Mouse (Mus musculus) ES-Bruce4 (cell line): ENCODE data around the gene Crhr2. TPM values are rescaled to one million over a fixed set of nuclear protein-coding genes. Genes with fewer than 3 reads are reported as not detected.

Experiments used
- H3K27ac ChIP-seq: 2 replicates; pipeline ENCODE4 v1.5.1; 2012; ENCODE audit warnings: low read length, inconsistent platforms; ENCODE audit not compliant: insufficient read depth
- H3K27me3 ChIP-seq: 2 replicates; pipeline ENCODE4 v1.6.1; 2012; ENCODE audit warnings: mild to moderate bottlenecking, low read length, inconsistent platforms; ENCODE audit not compliant: control insufficient read depth, poor library complexity, insufficient read depth, severe bottlenecking
- H3K36me3 ChIP-seq: 2 replicates; pipeline ENCODE4 v1.6.1; 2012; ENCODE audit warnings: inconsistent platforms, mild to moderate bottlenecking, low read length, moderate library complexity; ENCODE audit not compliant: control insufficient read depth, poor library complexity, insufficient read depth, severe bottlenecking
- H3K4me1 ChIP-seq: one replicate; pipeline ENCODE4 v1.8.1; 2011; ENCODE audit warnings: low read length; ENCODE audit not compliant: control insufficient read depth, insufficient read depth
- H3K4me3 ChIP-seq: 2 replicates; pipeline ENCODE4 v1.5.1; 2011; ENCODE audit warnings: low read depth, mild to moderate bottlenecking, low read length
- H3K9ac ChIP-seq: 2 replicates; pipeline ENCODE4 v1.6.1; 2012; ENCODE audit warnings: low read depth, mild to moderate bottlenecking, inconsistent platforms; ENCODE audit not compliant: poor library complexity, severe bottlenecking
- H3K9me3 ChIP-seq: replicated peaks from 2 replicates; pipeline ENCODE4 v1.6.1; 2012; ENCODE audit warnings: mild to moderate bottlenecking, low read length, inconsistent platforms; ENCODE audit not compliant: control insufficient read depth, poor library complexity, insufficient read depth, severe bottlenecking
- CTCF ChIP-seq: IDR thresholded peaks from one replicate; pipeline ENCODE4 v1.8.1; 2011; ENCODE audit warnings: low read depth, low read length
- EP300 ChIP-seq: IDR thresholded peaks from 2 replicates; pipeline ENCODE4 v1.6.1; 2011; ENCODE audit warnings: low read depth, low read length; ENCODE audit not compliant: insufficient read depth
- POLR2A ChIP-seq: IDR thresholded peaks from one replicate; pipeline ENCODE4 v1.8.1; 2011; ENCODE audit warnings: low read length; ENCODE audit not compliant: insufficient read depth
- polyA plus RNA-seq: library from polyadenylated mRNA; stranded (reverse); fragments of >200 nt; gene quantifications from 2 replicates; pipeline ENCODE4 v1.2.4, GENCODE M21; 2011; ENCODE audit warnings: low read depth; ENCODE audit not compliant: missing spikeins, insufficient read depth, insufficient read length

Gene Crhr2
- polyA plus RNA-seq, 1 experiment: not detected

GRCm38 (mm10) chr6:55173941-55174349, 41.1 kb upstream of the Crhr2 start:
- Histone ChIP-seq H3K4me1 (peaks cover 5% of the 10 kb centered on the region), H3K36me3 (no peaks in the 10 kb centered on the region), H3K9ac (no peak overlapping the region), H3K27me3 (no peaks in the 10 kb centered on the region), H3K27ac (no peak overlapping the region), H3K4me3 (no peak overlapping the region), H3K9me3 (no peaks in the 10 kb centered on the region)
- TF ChIP-seq EP300 (no peak), POLR2A (no peak), CTCF (no peak)

GRCm38 (mm10) chr6:55173171-55173570, 40.4 kb upstream of the Crhr2 start:
- Histone ChIP-seq H3K9me3 (no peaks in the 10 kb centered on the region), H3K4me1 (peaks cover 5% of the 10 kb centered on the region), H3K27ac (no peak overlapping the region), H3K4me3 (no peak overlapping the region), H3K27me3 (no peaks in the 10 kb centered on the region), H3K9ac (no peak overlapping the region), H3K36me3 (no peaks in the 10 kb centered on the region)
- TF ChIP-seq CTCF: no peak
- TF ChIP-seq POLR2A: no peak
- no peak for TF ChIP-seq EP300

GRCm38 (mm10) chr6:55171638-55172037, 38.8 kb upstream of the Crhr2 start:
- H3K27me3 ChIP-seq: no peaks in the 10 kb centered on the region
- H3K36me3 ChIP-seq: no peaks in the 10 kb centered on the region
- H3K4me3 ChIP-seq: no peak overlapping the region
- H3K4me1 ChIP-seq: peaks cover 5% of the 10 kb centered on the region
- H3K9ac ChIP-seq: no peak overlapping the region
- TF ChIP-seq POLR2A (no peak), EP300 (no peak), CTCF (peak; percentile 22)
- no peak overlapping the region for H3K27ac ChIP-seq
- no peaks in the 10 kb centered on the region for H3K9me3 ChIP-seq

GRCm38 (mm10) chr6:55169818-55170217, 37.0 kb upstream of the Crhr2 start:
- Histone ChIP-seq H3K36me3 (no peaks in the 10 kb centered on the region), H3K27ac (no peak overlapping the region), H3K9ac (no peak overlapping the region), H3K27me3 (no peaks in the 10 kb centered on the region), H3K9me3 (no peaks in the 10 kb centered on the region), H3K4me3 (no peak overlapping the region), H3K4me1 (peaks cover 5% of the 10 kb centered on the region)
- TF ChIP-seq EP300 (no peak), POLR2A (no peak), CTCF (no peak)

- Histone ChIP-seq H3K9ac (no peak overlapping the region), H3K4me3 (no peak overlapping the region), H3K36me3 (no peaks in the 10 kb centered on the region), H3K27ac (no peak overlapping the region), H3K9me3 (no peaks in the 10 kb centered on the region), H3K27me3 (no peaks in the 10 kb centered on the region), H3K4me1 (peaks cover 5% of the 10 kb centered on the region)
- TF ChIP-seq CTCF (peak; percentile 53), EP300 (no peak), POLR2A (no peak)
These were observed 34.1 kb upstream of the Crhr2 start for GRCm38 (mm10) chr6:55166777-55167463.

GRCm38 (mm10) chr6:55163046-55163584, 30.3 kb upstream of the Crhr2 start:
- no peaks in the 10 kb centered on the region for H3K27me3 ChIP-seq
- no peak for TF ChIP-seq EP300
- no peak for TF ChIP-seq POLR2A
- no peak for TF ChIP-seq CTCF
- no peak overlapping the region for H3K4me3 ChIP-seq
- H3K4me1 ChIP-seq: peaks cover 6% of the 10 kb centered on the region
- H3K9me3 ChIP-seq: no peaks in the 10 kb centered on the region
- no peaks in the 10 kb centered on the region for H3K36me3 ChIP-seq
- H3K27ac ChIP-seq: no peak overlapping the region
- H3K9ac ChIP-seq: no peak overlapping the region
